Mouse (Mus musculus): ENCODE measurements around the gene Mff. TPM values are rescaled to one million over a fixed set of nuclear protein-coding genes. Genes with fewer than 3 reads are reported as not detected.

The Mff gene
- polyA plus RNA-seq, 1 experiment from 2014 or later: 136 TPM

- no peaks in the 10 kb centered on the region for H3K36me3 ChIP-seq (ENCODE audit: control insufficient read depth, insufficient read depth)
- no peaks in the 10 kb centered on the region for H3K27me3 ChIP-seq (replicated peaks; ENCODE audit: control insufficient read depth, insufficient read depth, low read length)
- ATAC-seq: no peak
- TF ChIP-seq CTCF (IDR thresholded peaks at IDR 0.05; ENCODE audit: low read depth): no peak
- no peak overlapping the region for H3K4me3 ChIP-seq (ENCODE audit: low read depth, low read length)
- no peaks in the 10 kb centered on the region for H3K9me3 ChIP-seq (ENCODE audit: control insufficient read depth)
- no peaks in the 10 kb centered on the region; the same call in 1 of the 2 replicates for H3K4me1 ChIP-seq (replicated peaks; ENCODE audit: control insufficient read depth, insufficient read depth, low read length)
- H3K27ac ChIP-seq (ENCODE audit: low read depth, low read length): no peak overlapping the region
- WGBS: 86% methylated on average over 11 of the region's 11 CpGs
- no peak overlapping the region for H3K4me2 ChIP-seq (replicated peaks; ENCODE audit: low read depth)
- H3K9ac ChIP-seq (ENCODE audit: low read depth, low read length): no peak overlapping the region
These were observed 66.4 kb downstream of the Mff start for GRCm38 (mm10) chr1:82791105-82791504.

GRCm38 (mm10) chr1:82792238-82792637 lies 67.5 kb downstream of the Mff start:
- ATAC-seq: no peak
- no peaks in the 10 kb centered on the region for H3K27me3 ChIP-seq (replicated peaks; ENCODE audit: control insufficient read depth, insufficient read depth, low read length)
- no peaks in the 10 kb centered on the region for H3K9me3 ChIP-seq (ENCODE audit: control insufficient read depth)
- no peak overlapping the region for H3K27ac ChIP-seq (ENCODE audit: low read depth, low read length)
- no peak overlapping the region for H3K4me2 ChIP-seq (replicated peaks; ENCODE audit: low read depth)
- H3K4me3 ChIP-seq (ENCODE audit: low read depth, low read length): no peak overlapping the region
- no peak for TF ChIP-seq CTCF (IDR thresholded peaks at IDR 0.05; ENCODE audit: low read depth)
- no peak overlapping the region for H3K9ac ChIP-seq (ENCODE audit: low read depth, low read length)
- no peaks in the 10 kb centered on the region for H3K36me3 ChIP-seq (ENCODE audit: control insufficient read depth, insufficient read depth)
- no peaks in the 10 kb centered on the region; the same call in 1 of the 2 replicates for H3K4me1 ChIP-seq (replicated peaks; ENCODE audit: control insufficient read depth, insufficient read depth, low read length)
- WGBS: 95% methylated on average over 6 of the region's 6 CpGs

GRCm38 (mm10) chr1:82793110-82793509 lies 68.4 kb downstream of the Mff start:
- TF ChIP-seq CTCF (IDR thresholded peaks at IDR 0.05; ENCODE audit: low read depth): no peak
- Histone ChIP-seq H3K9me3 (ENCODE audit: control insufficient read depth) (no peaks in the 10 kb centered on the region), H3K9ac (ENCODE audit: low read depth, low read length) (no peak overlapping the region), H3K4me1 (replicated peaks; ENCODE audit: control insufficient read depth, insufficient read depth, low read length) (no peaks in the 10 kb centered on the region; the same call in 1 of the 2 replicates), H3K27me3 (replicated peaks; ENCODE audit: control insufficient read depth, insufficient read depth, low read length) (no peaks in the 10 kb centered on the region), H3K36me3 (ENCODE audit: control insufficient read depth, insufficient read depth) (no peaks in the 10 kb centered on the region), H3K27ac (ENCODE audit: low read depth, low read length) (no peak overlapping the region), H3K4me2 (replicated peaks; ENCODE audit: low read depth) (no peak overlapping the region), H3K4me3 (ENCODE audit: low read depth, low read length) (no peak overlapping the region)
- no peak for ATAC-seq
- 68% methylated on average over 3 of the region's 3 CpGs for WGBS

GRCm38 (mm10) chr1:82793986-82794385 lies 69.3 kb downstream of the Mff start:
- Histone ChIP-seq H3K9ac (ENCODE audit: low read depth, low read length) (no peak overlapping the region), H3K4me2 (replicated peaks; ENCODE audit: low read depth) (no peak overlapping the region), H3K9me3 (ENCODE audit: control insufficient read depth) (no peaks in the 10 kb centered on the region), H3K27ac (ENCODE audit: low read depth, low read length) (no peak overlapping the region), H3K4me3 (ENCODE audit: low read depth, low read length) (no peak overlapping the region), H3K36me3 (ENCODE audit: control insufficient read depth, insufficient read depth) (no peaks in the 10 kb centered on the region), H3K27me3 (replicated peaks; ENCODE audit: control insufficient read depth, insufficient read depth, low read length) (no peaks in the 10 kb centered on the region), H3K4me1 (replicated peaks; ENCODE audit: control insufficient read depth, insufficient read depth, low read length) (no peaks in the 10 kb centered on the region; the same call in 1 of the 2 replicates)
- no peak for TF ChIP-seq CTCF (IDR thresholded peaks at IDR 0.05; ENCODE audit: low read depth)
- 83% methylated on average over 4 of the region's 4 CpGs for WGBS
- no peak for ATAC-seq

- Histone ChIP-seq H3K27me3 (replicated peaks; ENCODE audit: control insufficient read depth, insufficient read depth, low read length) (no peaks in the 10 kb centered on the region), H3K9ac (ENCODE audit: low read depth, low read length) (no peak overlapping the region), H3K4me3 (ENCODE audit: low read depth, low read length) (no peak overlapping the region), H3K4me1 (replicated peaks; ENCODE audit: control insufficient read depth, insufficient read depth, low read length) (no peaks in the 10 kb centered on the region; the same call in 1 of the 2 replicates), H3K4me2 (replicated peaks; ENCODE audit: low read depth) (no peak overlapping the region), H3K27ac (ENCODE audit: low read depth, low read length) (no peak overlapping the region), H3K9me3 (ENCODE audit: control insufficient read depth) (no peaks in the 10 kb centered on the region), H3K36me3 (ENCODE audit: control insufficient read depth, insufficient read depth) (no peaks in the 10 kb centered on the region)
- no peak for TF ChIP-seq CTCF (IDR thresholded peaks at IDR 0.05; ENCODE audit: low read depth)
- 73% methylated on average over 2 of the region's 2 CpGs for WGBS
- peak; percentile 63 for ATAC-seq
These were observed 70.5 kb downstream of the Mff start for GRCm38 (mm10) chr1:82795211-82795610.

GRCm38 (mm10) chr1:82795702-82796443 lies 71.2 kb downstream of the Mff start:
- Histone ChIP-seq H3K4me3 (ENCODE audit: low read depth, low read length) (no peak overlapping the region), H3K36me3 (ENCODE audit: control insufficient read depth, insufficient read depth) (no peaks in the 10 kb centered on the region), H3K9ac (ENCODE audit: low read depth, low read length) (no peak overlapping the region), H3K4me2 (replicated peaks; ENCODE audit: low read depth) (no peak overlapping the region), H3K9me3 (ENCODE audit: control insufficient read depth) (no peaks in the 10 kb centered on the region), H3K4me1 (replicated peaks; ENCODE audit: control insufficient read depth, insufficient read depth, low read length) (no peaks in the 10 kb centered on the region; the same call in 1 of the 2 replicates), H3K27ac (ENCODE audit: low read depth, low read length) (no peak overlapping the region), H3K27me3 (replicated peaks; ENCODE audit: control insufficient read depth, insufficient read depth, low read length) (no peaks in the 10 kb centered on the region)
- no peak for TF ChIP-seq CTCF (IDR thresholded peaks at IDR 0.05; ENCODE audit: low read depth)
- ATAC-seq: no peak
- WGBS: 57% methylated on average over 18 of the region's 18 CpGs
